Mouse (Mus musculus): ENCODE results near the gene Igf2bp3. TPM values are rescaled to one million over a fixed set of nuclear protein-coding genes. Genes with fewer than 3 reads are reported as not detected.
A peak's percentile ranks its signal among the peaks of the same experiment; 100 is the strongest.

Gene Igf2bp3
- total RNA-seq, 2 experiments from 2014 or later: not detected

DNA sequence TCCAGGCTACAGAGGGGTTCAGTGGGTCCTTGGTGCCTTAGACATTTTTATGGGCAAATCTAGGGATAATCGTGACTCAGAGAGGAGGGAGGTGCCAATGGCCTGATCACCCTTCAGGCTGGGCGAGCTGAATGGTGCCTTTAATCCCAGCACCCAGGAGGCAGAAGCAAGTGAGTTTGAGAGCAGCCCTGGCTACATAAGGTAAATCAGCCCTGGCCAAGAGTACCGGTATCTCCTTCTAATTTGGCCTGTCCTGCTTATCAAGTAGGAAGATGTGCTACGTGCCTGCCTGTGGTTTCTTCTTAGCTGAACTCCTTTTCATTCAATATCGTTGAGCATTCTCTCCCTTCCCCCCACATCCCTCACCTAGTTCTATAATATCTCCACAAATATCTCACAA is 78.0 kb downstream of the Igf2bp3 start:
- DNase-seq: no peak

DNA sequence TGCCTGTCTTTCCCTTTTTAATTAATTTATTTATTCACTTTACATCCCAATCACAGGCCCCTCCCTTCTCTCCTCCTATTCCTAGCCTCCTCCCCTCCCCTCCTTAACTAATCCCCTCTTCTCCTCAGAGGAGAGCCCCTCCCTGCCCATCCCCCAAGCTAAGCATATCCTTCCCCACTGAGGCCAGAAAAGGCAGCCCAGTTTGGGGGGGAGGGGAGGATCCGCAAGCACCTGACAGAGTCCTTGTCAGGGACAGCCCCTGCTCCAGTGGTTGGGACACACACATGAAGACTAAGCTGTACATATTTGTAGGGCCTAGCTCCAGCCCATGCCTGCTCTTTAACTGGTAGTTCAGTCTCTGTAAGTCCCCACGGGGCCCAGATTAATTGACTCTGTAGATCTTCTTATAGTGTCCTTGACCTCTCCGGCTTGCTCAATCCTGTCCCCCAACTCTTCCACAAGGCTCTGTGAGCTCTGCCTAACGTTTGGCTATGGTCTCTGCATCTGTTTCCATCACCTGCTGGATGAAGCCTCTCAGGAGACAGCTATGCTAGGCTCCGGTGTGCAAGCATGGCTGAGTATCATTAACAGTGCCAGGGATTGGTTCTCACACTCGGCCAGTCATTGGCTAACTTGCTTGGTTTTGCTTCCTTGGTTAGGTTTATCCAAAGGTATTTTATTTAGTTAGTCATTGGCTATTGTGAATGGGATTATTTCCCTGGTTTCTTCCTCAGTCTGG is 82.2 kb downstream of the Igf2bp3 start:
- no peak for DNase-seq

DNA sequence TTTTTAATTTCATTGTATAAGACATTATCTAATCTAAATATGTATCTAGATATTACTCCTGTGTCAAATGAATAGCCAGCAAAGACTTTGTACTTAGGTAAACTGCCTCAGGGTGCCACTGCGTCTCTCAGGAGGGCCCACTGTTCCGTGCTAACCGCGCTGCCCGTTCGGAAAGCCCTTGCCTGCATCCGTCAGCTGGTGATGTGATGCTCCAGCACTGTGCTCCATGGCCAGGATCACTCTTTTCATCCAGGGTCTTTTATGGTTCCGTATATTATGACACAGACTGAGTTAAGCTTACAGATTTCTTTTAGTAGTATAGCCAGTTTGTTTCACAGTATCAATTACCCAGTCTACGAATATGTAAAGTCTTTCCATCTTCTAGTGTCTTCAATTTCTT is 82.9 kb downstream of the Igf2bp3 start:
- no peak for DNase-seq

DNA sequence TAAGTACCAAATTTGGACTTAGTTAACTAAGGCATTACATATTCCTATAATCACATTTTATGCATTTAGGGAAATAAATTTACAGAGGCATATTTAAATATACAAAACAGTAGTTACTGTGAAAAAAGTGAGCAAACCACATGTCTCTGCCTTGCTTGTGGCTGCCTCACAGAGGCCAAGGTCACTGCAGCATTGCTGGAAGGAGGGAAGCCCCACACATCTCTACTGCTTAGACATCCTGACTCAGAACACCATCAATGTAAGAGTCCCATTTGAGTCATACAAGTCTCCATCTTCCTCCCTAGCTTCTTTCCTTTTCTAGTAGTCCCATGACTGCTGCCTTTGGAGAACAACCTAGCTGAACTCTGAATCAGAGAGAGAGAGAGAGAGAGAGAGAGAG is 84.4 kb downstream of the Igf2bp3 start:
- no peak for DNase-seq

DNA sequence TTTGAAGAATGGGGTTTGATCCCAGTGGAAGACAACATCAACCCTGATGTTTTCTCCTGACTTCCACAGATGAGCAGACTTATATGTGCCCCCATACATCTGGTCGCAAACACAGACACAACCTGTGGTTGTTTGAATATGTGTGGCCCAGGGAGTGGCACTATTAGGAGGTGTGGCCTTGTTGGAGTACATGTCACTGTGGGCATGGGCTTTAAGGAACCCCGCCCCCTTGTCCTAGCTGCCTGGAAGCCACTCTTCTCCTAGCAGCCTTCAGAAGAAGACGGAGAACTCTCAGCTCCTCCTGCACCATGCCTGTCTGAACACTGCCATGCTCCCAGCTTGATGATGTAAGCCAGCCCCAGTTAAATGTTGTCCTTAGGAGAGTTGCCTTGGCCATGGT is 94.4 kb downstream of the Igf2bp3 start:
- DNase-seq: no peak

DNA sequence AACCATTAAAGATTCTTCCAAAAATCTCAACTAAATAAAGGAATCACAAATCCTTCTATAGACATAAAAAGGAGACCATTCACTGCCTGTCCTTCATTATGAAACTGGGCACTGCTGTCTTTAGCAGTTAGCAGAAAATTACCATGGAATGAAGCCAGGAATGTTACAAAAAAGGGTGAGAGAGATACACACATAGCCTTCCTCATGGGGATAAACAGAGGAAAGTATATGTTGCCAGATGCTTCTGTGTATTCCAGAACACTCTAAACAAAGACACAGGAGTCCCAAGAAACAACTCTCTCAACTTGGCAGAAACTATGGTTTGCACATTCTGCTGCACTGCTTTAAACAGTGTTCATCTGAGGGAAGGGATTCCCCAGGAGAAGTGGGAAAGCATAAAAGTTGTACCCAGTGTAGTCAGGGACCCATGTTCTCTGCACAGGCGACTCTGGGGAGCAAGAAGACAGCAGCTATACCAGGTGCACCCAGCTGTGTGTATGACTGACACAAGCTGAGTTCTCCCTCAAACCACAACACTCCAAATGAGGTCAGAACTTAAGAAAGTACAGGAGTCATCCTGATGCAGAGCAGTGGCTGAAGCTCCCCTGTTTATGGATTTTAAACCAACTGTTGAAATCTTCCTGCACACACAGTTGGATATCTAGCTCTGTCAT is 95.2 kb downstream of the Igf2bp3 start:
- peak in 1 of 2 experiments; percentile 13 for DNase-seq

DNA sequence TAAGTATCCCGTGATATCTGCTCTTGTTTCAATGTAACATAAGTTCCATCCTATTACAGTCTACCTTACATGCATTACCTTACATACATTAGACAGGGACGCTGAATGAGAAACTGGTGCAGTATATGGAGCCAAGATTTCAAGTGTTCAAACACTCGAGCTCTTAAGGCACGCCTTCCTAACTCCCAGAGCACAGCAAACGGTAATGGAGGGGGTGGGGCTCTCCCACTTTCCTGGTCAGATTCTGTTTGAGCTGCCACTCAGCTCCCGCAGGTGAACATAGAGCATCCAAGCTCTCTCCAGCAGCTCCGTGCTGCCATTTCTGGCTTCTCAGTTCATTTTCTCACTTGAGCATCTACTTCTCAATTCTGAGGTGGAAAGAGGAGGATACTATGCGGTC is 96.3 kb downstream of the Igf2bp3 start:
- no peak for DNase-seq

DNA sequence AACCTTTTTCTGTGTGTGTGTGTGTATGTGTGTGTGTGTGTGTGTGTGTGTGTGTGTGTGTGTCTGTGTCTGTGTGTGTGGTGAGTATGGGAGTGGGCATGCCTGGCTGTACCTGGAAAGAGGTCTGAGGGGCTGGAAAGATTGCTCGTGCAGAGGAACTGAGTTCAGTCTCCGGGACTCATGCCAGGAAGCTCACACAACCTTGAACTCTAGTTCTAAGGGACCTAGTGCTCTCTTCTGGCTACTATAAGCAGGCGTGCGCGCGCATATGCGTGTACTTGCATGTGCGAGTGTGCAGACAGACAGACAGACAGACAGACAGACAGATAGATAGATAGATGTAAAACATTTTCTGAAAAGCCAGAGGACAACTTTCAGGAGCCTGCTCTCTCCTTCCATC is 98.5 kb downstream of the Igf2bp3 start:
- no peak for DNase-seq

DNA sequence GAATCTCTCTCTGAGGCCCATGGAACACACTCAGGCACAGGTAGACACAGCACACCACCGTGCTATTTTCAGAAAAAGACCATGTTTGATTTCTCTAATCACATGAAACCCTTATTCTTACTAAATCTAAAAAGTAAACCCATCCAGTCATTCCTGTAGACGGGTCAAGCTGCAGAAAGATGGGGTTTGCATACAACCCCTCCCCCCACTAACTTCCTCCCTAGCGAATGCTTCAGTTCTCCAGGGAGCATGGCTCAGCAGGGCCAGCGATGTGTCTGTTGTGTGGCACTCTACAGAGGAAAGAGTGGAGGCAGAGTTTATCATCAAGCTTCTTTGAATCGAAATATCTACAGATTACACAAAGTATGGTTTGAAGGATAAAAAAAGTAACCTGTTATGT is 99.2 kb downstream of the Igf2bp3 start:
- no peak for DNase-seq

DNA sequence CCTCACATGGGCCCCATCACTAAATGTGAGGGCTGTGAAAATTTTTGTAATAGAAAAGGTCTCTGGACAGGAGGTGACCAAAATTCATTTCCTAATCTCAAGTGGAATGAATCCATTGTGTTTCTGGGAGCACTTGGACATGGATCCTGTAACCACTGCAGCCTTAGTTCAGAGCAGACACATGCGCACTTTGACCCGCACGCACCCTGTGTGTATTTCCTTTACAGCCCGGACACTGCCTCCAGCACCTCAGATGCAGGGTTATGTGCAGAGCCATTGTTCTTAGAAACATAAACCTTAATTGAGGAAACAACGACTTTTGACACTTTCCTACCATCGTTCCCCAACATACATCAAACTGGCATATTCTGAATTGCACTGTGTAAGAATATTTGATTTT is 100.3 kb downstream of the Igf2bp3 start:
- DNase-seq: no peak

DNA sequence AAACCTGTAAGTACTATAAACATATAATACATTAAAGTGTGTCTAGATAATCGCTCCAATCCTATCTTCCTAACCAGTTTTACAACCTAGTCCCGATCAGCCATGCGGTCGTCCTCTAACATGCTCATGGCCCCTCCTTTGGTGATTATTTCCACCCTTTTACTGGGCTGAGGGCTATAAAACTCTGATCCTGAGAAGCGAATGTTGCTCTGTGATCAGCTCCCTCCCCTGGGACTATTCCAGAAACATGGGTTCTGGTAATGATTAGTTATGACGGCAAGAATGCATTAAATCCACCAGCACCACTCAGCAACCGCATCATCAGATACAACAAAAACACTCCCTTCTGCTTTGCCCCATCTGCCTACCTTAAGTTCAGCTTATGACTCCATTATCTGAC is 100.9 kb downstream of the Igf2bp3 start:
- no peak for DNase-seq

DNA sequence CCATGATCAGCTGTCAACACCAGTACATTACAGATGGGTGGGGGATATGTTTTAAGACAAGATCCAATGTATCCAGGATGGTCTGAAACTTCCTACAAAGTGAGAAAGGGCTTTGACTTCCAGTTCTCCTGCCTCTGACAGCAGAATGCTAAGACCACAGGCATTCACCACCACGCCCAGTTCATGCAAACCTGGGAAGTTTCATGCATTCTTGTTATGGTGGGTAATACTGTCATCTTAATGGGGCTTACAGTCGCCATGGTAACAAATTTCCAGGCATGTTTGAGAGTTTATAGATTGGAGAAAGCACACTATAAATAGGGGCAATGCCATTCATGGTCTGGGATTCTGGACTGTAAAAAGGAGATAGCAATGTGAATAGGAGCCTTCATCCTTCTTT is 105.6 kb downstream of the Igf2bp3 start:
- DNase-seq: no peak

DNA sequence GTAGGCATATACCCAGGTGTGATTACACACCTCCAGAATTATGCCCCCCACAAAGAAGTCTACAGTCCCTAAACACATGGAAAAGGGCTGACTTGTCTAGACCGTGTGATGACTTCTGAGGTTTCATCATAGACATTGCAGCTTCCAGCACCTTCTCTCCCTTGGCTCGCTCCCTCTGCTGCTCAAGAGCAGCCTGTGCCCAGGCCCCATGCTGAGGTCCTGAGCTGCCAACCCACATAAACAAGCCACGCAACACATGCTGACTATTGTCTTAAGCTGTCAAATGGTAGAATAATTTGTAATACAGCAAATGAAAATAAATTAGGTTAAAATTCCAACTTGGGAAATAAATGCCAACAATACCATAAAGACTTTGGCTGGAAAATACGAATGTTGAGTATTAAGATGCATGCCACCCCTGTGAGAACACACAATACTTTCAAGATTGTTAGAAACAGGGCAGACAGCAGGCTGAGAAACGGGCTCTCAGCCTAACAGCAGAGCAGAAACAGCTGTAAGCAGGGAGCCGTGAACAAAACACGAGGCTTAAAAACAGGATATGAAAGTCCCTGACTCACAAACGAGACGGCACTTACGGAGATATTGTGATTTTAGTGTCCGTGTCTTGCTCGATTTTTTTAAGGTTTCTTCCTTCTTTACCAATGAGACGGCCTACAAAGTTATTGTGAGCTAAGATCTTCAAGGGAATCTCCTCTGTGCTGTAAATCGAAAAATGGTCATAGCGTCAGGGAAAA is 107.8 kb downstream of the Igf2bp3 start:
- no peak for DNase-seq

DNA sequence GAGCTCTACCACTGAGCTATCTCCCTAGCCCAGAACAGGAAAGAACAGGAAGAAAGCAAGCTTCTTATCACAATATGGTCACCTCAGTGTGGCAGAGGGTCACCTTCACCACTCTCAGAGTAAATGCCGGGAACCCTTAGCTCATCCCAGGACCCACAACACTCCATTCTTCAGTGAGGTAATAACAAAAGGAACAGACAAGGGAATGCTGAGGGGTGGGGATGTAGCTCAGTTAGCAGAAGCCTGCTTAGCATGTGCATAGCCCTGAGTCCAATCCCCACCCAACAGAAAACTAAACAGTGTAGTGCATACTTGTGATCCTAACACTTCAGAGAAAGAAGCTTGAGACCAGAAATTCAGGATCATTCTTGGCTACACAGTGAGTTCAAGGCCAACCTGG is 115.7 kb downstream of the Igf2bp3 start:
- DNase-seq: no peak

DNA sequence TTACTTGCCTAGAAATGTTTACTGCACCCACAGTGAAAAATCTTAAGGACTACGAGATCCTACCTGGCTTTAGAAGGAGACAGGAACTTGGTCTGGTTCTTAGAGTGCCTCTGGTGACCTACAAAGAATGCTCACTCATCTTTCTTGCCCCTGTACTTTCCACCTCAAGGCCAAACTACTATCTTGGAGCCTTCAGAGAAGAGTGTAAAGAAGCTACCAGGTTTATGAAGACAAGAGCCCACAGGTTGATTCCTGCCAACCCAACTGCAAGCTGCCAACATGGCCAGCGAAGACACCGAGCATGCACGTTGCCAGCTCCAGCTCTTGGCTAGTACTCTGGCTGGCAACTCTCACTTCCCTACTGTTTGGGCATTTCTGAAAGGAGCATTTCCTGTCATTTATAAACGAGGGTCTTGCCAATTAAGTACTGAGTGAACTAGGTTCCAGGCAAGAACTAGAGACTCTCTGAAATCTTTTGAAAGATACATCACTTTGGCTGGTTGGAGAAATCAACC is 117.1 kb downstream of the Igf2bp3 start:
- DNase-seq: peak; percentile 33 to 45

DNA sequence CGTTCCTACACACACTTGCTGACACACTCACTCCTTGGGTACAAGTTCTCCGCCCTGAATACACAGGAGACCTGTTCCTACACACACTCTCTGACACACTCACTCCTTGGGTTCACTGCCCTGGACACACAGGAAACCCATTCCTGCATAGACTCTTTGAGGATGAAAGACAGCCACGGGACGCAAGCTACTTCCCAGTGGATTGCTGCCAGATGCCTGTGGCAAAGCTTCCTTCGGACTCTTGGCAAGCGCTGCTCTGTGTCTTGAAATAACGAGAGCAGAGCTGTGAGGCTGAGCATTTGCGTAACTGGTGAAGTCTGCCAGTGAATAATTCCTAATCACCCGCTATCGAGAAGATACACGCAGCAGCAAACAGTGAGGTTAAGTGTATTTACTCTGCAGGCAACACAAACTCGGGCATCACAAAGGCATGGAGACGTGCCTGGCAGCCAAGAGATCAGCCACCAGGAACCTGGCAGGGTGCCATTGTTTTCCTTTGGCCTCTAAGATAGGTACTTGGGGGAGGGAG is 117.8 kb downstream of the Igf2bp3 start:
- DNase-seq: peak; percentile 89 to 92

DNA sequence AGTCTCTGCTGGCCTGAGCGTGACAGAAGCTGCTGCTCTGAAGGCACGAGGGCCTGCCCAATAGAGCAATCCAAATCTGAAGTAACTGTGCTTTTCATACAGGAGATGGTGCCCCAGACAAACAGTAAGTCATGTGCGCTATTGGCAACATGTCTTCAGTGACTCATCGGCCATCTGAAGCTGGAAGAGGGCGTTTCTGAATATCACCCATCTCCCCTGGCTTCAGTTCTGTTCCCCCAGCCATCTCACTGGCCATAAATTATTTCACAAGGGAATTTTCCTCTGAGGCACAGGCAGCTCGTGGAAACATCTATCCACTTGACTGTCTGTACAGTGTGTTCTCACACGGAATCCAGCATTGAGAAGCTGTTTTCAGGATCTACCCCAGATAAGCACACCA is 118.3 kb downstream of the Igf2bp3 start:
- DNase-seq: peak; percentile 74 to 84

DNA sequence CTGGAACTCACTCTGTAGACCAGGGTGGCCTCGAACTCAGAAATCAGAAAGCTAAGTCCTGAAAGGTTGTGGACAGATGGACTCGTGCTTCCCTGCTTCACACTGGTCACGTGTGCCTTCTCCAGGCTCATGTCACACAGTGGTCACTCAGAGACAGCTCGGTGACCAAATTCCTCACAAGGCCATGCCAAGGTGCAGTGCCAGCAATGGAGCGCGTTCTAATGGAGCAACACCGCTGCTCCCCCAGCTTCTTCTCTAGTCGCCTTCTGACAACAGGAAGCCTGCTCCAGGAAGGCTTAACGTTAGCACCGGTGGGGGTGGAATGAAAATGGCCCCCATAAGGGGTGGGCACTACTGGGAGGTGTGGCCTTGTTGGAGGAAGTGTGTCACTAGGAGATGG is 119.8 kb downstream of the Igf2bp3 start:
- DNase-seq: no peak

DNA sequence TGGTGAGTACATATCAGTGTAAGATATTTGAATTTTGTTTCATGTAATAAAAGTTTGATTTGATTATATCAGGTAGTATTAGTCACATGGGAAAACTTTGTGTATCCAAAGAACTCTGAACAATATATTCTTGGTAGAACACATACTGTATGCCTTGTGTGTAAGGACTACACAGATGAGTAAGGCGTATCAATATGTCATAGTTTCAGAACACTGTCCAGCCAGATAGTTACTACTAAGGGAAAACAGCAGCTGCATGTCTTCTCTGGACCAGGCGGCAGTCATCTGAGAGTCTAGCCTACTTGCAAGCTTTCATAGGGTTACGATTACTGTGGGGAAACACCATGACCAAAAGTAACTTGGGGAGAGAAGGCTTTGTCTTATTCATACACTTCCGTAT is 131.7 kb downstream of the Igf2bp3 start:
- DNase-seq: no peak

DNA sequence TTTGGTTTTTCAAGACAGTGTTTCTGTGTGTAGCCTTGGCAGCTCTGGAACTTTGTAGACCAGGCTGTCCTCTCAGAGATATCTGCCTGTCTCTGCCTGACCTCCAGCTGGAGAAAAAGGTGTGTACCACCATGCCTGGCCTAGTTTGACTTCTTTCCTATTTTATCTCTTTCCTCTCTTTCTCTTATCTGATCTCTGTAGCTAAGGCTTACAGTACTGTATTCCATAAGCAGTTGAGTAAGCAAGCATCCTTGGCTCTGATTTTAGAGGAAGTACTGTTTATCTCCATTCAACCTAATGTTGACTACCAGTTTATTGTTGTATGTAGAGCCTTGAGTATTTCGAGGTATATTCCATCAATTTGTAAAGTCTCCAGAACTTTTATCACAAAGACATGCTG is 135.4 kb downstream of the Igf2bp3 start:
- DNase-seq: no peak

DNA sequence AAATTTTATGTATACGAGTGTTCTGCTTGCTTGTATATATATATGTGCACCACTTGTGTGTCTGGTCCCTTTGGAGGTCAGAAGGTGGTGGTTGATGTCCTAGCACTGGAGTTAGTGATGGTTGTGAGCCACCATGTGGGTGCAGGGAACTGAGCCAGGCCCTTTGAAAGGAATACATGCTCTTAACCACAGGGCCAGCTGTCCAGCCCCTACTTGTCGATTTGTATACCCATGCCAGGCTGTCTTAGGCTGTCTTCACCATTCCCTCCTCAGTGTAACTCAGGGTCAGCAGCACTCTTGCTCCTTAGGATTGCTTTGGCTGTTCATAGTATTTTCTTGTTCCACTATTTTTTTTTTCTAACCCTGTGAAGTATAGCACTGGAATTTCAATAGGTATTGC is 136.9 kb downstream of the Igf2bp3 start:
- no peak for DNase-seq

DNA sequence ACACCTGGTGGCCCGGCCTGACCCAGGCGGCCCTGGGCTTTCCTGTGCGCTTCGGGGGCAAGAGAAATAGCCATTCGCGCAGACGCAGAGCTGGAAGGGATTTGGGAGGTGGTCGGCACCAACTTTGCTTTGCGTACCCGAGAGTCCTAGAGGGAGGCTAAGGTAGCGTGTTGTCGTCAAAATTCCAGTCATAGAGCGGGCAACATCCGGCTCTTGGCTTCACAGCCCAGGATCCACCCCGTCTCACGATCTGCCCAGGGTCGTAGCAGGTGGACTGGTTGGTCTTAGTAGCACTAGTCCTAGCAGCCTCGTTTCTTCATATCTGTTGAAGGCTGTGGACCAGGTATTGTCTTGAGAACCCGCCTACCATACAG is 140.7 kb downstream of the Igf2bp3 start:
- peak in 1 of 2 experiments; percentile 45 for DNase-seq
